Mouse (Mus musculus) layer of hippocampus, adult 2 months (tissue): ENCODE measurements around the gene Arhgap45. TPM values are rescaled to one million over a fixed set of nuclear protein-coding genes. Genes with fewer than 3 reads are reported as not detected.

Experiments used
- DNase-seq, 2 experiments: peaks; one replicate each; pipeline ENCODE4 v3.0.0; 2022; ENCODE audit warnings: low spot score in 2 of 2
- H3K27ac ChIP-seq: fragments of 200-600 bp; 2 replicates; pipeline ENCODE4 v1.8.1; 2022
- H3K4me3 ChIP-seq: fragments of 200-600 bp; 2 replicates; pipeline ENCODE4 v1.8.1; 2022; ENCODE audit warnings: mild to moderate bottlenecking
- CTCF ChIP-seq: fragments of 200-600 bp; conservative IDR thresholded peaks from 2 replicates; pipeline ENCODE4 v1.8.1; 2022; ENCODE audit warnings: antibody characterized with exemption, mild to moderate bottlenecking, moderate library complexity
- total RNA-seq, 2 experiments: library from RNA; stranded (reverse); gene quantifications; 2 replicates each; pipeline ENCODE4 v1.2.3; 2021

Gene Arhgap45
- total RNA-seq, 2 experiments from 2014 or later, result 3.7 to 4.4 TPM

GRCm38 (mm10) chr10:80004233-80004705 lies 12.2 kb upstream of the Arhgap45 start:
- TF ChIP-seq CTCF, result no peak
- H3K27ac ChIP-seq, result no peak overlapping the region
- no peak for DNase-seq
- H3K4me3 ChIP-seq, result no peak overlapping the region

- no peak for DNase-seq
- no peak for TF ChIP-seq CTCF
Measured at GRCm38 (mm10) chr10:80011740-80012139, 4.7 kb upstream of the Arhgap45 start.

GRCm38 (mm10) chr10:80013609-80014008 lies 2.8 kb upstream of the Arhgap45 start:
- Histone ChIP-seq H3K27ac (no peak overlapping the region), H3K4me3 (no peak overlapping the region)
- no peak for TF ChIP-seq CTCF
- DNase-seq, result no peak

More at GRCm38 (mm10) chr10:80011740-80012139, 4.7 kb upstream of the Arhgap45 start:
- no peak overlapping the region for H3K27ac ChIP-seq
- H3K4me3 ChIP-seq, result no peak overlapping the region

GRCm38 (mm10) chr10:80014484-80015290 lies 1.8 kb upstream of the Arhgap45 start:
- Histone ChIP-seq H3K27ac (no peak overlapping the region), H3K4me3 (no peak overlapping the region)
- DNase-seq, result no peak
- TF ChIP-seq CTCF, result peak; percentile 39

GRCm38 (mm10) chr10:80015583-80015982 lies 870 bp upstream of the Arhgap45 start:
- TF ChIP-seq CTCF, result no peak
- H3K27ac ChIP-seq, result no peak overlapping the region
- no peak for DNase-seq

GRCm38 (mm10) chr10:80016931-80017330 lies 478 bp downstream of the Arhgap45 start:
- TF ChIP-seq CTCF, result no peak
- H3K27ac ChIP-seq, result peak overlapping the region; percentile 14; the same call in 1 of the 2 replicates
- DNase-seq, result no peak
- H3K4me3 ChIP-seq, result no peak overlapping the region; the same call in 1 of the 2 replicates

More at GRCm38 (mm10) chr10:80015583-80015982, 870 bp upstream of the Arhgap45 start:
- no peak overlapping the region for H3K4me3 ChIP-seq

GRCm38 (mm10) chr10:80017361-80017760 lies 908 bp downstream of the Arhgap45 start:
- no peak for TF ChIP-seq CTCF
- DNase-seq, result no peak
- peak overlapping the region; percentile 14; the same call in 1 of the 2 replicates for H3K27ac ChIP-seq
- no peak overlapping the region; the same call in 1 of the 2 replicates for H3K4me3 ChIP-seq

GRCm38 (mm10) chr10:80017771-80018170 lies 1.3 kb downstream of the Arhgap45 start:
- DNase-seq, result no peak
- Histone ChIP-seq H3K4me3 (no peak overlapping the region), H3K27ac (0 out of 2 replicates have a peak overlapping the region, but pooled peaks have one; percentile 14)
- TF ChIP-seq CTCF, result no peak

GRCm38 (mm10) chr10:80018739-80019297 lies 2.4 kb downstream of the Arhgap45 start:
- Histone ChIP-seq H3K27ac (peak overlapping the region; percentile 10; the same call in 1 of the 2 replicates), H3K4me3 (no peak overlapping the region)
- DNase-seq, result no peak
- peak; percentile 12 for TF ChIP-seq CTCF

- TF ChIP-seq CTCF, result 0 out of 2 replicates have a peak, but pooled peaks have one; percentile 15
- Histone ChIP-seq H3K27ac (peak overlapping the region; percentile 10; the same call in 1 of the 2 replicates), H3K4me3 (no peak overlapping the region)
- DNase-seq, result no peak
Measured at GRCm38 (mm10) chr10:80019471-80020131, 3.1 kb downstream of the Arhgap45 start.

GRCm38 (mm10) chr10:80020191-80020590 lies 3.7 kb downstream of the Arhgap45 start:
- TF ChIP-seq CTCF, result no peak
- Histone ChIP-seq H3K4me3 (no peak overlapping the region), H3K27ac (no peak overlapping the region)
- DNase-seq, result no peak

- Histone ChIP-seq H3K27ac (no peak overlapping the region), H3K4me3 (no peak overlapping the region)
- no peak for DNase-seq
- TF ChIP-seq CTCF, result no peak; the same call in 1 of the 2 replicates
Measured at GRCm38 (mm10) chr10:80020603-80021319, 4.3 kb downstream of the Arhgap45 start.
